Mouse (Mus musculus): ENCODE results near the gene Serpinb6c. TPM values are rescaled to one million over a fixed set of nuclear protein-coding genes. Genes with fewer than 3 reads are reported as not detected.
A peak's percentile ranks its signal among the peaks of the same experiment; 100 is the strongest.

Gene Serpinb6c
- total and polyA plus RNA-seq, 3 experiments, result not detected

DNA sequence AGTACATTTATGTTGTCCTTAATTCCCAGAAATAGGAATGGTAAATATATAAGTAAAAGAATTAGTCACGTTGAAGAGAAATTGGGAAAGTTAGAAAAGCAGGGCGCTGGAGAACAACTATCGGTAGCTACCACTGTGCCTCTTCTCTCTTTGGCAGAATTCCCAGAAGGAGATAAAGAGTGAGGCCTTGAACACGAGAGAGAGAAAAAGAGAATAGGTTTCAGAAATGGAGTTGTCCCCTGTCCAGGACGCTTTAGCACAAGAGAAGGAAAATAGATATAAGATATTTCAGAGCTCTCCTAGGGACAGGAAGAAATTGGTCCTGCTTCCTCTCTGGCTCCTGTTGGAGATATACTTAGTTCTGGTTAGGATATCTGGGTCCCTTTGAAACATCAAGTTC, 31.6 kb upstream of the Serpinb6c start (continued):
- no peak for TF ChIP-seq RCOR1 (IDR thresholded peaks at IDR 0.05; ENCODE audit: low read depth, low read length)
- TF ChIP-seq E2F4 (IDR thresholded peaks at IDR 0.05; ENCODE audit: borderline replicate concordance, low read depth, low read length), result no peak
- 0 out of 2 replicates have a peak, but pooled peaks have one; percentile 19 for TF ChIP-seq TBP (IDR thresholded peaks at IDR 0.05; ENCODE audit: low read depth, low read length)
- TF ChIP-seq RAD21 (IDR thresholded peaks at IDR 0.05; ENCODE audit: low read depth, low read length), result no peak
- 0 out of 2 replicates have a peak, but pooled peaks have one; percentile 25 for TF ChIP-seq MXI1 (IDR thresholded peaks at IDR 0.05; ENCODE audit: low read depth, low read length)
- no peak for TF ChIP-seq NRF1 (IDR thresholded peaks at IDR 0.05; ENCODE audit: insufficient read depth, low read depth, low read length, poor library complexity, severe bottlenecking)
- no peak for TF ChIP-seq USF2 (IDR thresholded peaks at IDR 0.05; ENCODE audit: borderline replicate concordance in 1 of 2, insufficient read depth in 1 of 2, low read depth in 1 of 2, low read length in 2 of 2)
- no peak for TF ChIP-seq GABPA (IDR thresholded peaks at IDR 0.05; ENCODE audit: low read depth, low read length)
- TF ChIP-seq SMC3 (IDR thresholded peaks at IDR 0.05; ENCODE audit: low read depth, low read length), result no peak
- no peak for TF ChIP-seq BHLHE40 (IDR thresholded peaks at IDR 0.05; ENCODE audit: borderline replicate concordance, low read depth, low read length)

DNA sequence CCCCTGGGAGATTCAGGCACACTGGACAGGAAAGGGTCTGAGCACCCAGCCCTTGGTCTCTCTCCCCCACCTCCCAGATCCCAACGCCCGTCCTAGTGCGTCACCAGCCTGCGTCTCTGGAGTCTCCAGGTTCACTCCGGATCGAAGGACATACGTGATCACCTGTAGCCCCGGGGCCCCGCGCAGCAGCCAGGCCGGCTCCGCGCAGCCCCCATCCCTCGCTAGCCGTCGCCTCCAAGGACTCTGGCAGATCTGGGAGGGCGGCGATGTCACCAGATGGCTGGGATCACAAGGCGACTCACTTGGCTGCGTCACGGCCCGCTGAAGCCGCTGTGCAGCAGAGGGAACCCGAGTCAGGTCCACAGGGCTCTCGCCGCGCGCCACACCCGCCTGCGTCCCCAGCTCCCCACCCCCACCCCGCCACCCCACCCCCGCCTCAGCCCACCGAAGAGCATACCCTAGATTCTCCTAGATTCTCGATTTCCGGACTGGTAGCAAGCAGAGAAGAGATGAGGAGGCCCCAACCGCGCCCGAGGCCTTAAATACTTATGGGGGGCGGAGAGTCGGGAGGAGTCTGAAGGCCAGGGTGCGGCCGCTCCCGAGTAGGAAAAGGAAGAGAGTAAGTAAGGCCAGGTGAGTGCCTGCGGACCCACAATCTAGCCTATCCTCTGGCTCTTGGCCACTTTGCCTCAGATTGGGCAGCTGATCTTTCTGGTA, 30.1 kb upstream of the Serpinb6c start:
- Histone ChIP-seq H3K27ac (ENCODE audit: control insufficient read depth, low read depth, low read length) (peak overlapping the region; percentile 54; the same call in 1 of the 2 replicates), H3K79me2 (ENCODE audit: control insufficient read depth, insufficient read depth, low read length, poor library complexity) (peaks cover 2% of the 10 kb centered on the region; the same call in 1 of the 2 replicates), H3K9me3 (replicated peaks; ENCODE audit: insufficient read depth, low read length) (no peaks in the 10 kb centered on the region), H3K36me3 (ENCODE audit: control insufficient read depth in 1 of 2, insufficient read depth in 2 of 2, low read length in 2 of 2) (peaks cover 0 to 6% of the 10 kb centered on the region in 2 experiments; a peak in 2 of 4 replicates), H3K27me3 (ENCODE audit: control insufficient read depth in 1 of 2, insufficient read depth in 2 of 2, low read length in 2 of 2) (no peaks in the 10 kb centered on the region), H3K4me3 (ENCODE audit: control insufficient read depth in 1 of 2, insufficient read depth in 1 of 2, low read depth in 2 of 2, low read length in 2 of 2) (peak overlapping the region; percentile 82 to 96), H3K4me1 (ENCODE audit: control insufficient read depth in 1 of 2, insufficient read depth in 2 of 2, low read length in 2 of 2) (peaks cover 0 to 4% of the 10 kb centered on the region in 2 experiments; a peak in 2 of 4 replicates), H3K9ac (ENCODE audit: control insufficient read depth, low read depth, low read length, poor library complexity, severe bottlenecking) (peak overlapping the region; percentile 81)
- TF ChIP-seq MXI1 (IDR thresholded peaks at IDR 0.05; ENCODE audit: low read depth, low read length) (0 out of 2 replicates have a peak, but pooled peaks have one; percentile 11), NELFE (IDR thresholded peaks at IDR 0.05; ENCODE audit: low read depth, low read length) (peak; percentile 41), RCOR1 (IDR thresholded peaks at IDR 0.05; ENCODE audit: low read depth, low read length) (no peak), HCFC1 (IDR thresholded peaks at IDR 0.05; ENCODE audit: low read depth, low read length) (peak; percentile 32; the same call in 1 of the 2 replicates), TBP (IDR thresholded peaks at IDR 0.05; ENCODE audit: low read depth, low read length) (peak; percentile 79), POLR2AphosphoS2 (IDR thresholded peaks at IDR 0.05; ENCODE audit: low read length) (no peak), POLR2A (IDR thresholded peaks at IDR 0.05; ENCODE audit: control insufficient read depth in 1 of 2, insufficient read depth in 1 of 2, low read depth in 1 of 2, low read length in 2 of 2, poor library complexity in 1 of 2) (peak; percentile 42 to 53; a peak in 1 of 4 replicates)
- peak; percentile 82 for DNase-seq (ENCODE audit: low read depth, low spot score)

DNA sequence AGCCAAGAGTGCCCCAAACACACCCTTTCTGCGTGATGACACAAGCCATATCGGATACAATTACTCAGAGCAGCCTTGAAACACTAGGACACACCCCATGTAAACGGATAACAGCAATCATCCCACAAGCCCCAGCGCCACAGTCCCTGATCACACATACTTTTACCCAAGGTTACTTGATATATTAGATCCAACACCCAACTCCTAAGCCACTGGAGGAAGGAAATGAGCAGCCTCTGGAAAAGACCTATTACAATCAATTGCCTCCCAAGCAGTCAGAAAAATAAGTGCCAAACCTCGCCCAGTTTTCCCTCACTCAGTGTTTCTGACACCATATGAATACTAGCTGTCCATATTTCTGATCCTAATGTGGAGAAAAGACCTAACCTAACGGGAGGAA, 29.2 kb upstream of the Serpinb6c start:
- H3K4me1 ChIP-seq (ENCODE audit: control insufficient read depth in 1 of 2, insufficient read depth in 2 of 2, low read length in 2 of 2), result peaks cover 0 to 4% of the 10 kb centered on the region in 2 experiments; a peak in 2 of 4 replicates
- peak; percentile 62 for DNase-seq (ENCODE audit: low read depth, low spot score)
- peak overlapping the region; percentile 82 to 96 for H3K4me3 ChIP-seq (ENCODE audit: control insufficient read depth in 1 of 2, insufficient read depth in 1 of 2, low read depth in 2 of 2, low read length in 2 of 2)
- peaks cover 0 to 6% of the 10 kb centered on the region in 2 experiments; a peak in 2 of 4 replicates for H3K36me3 ChIP-seq (ENCODE audit: control insufficient read depth in 1 of 2, insufficient read depth in 2 of 2, low read length in 2 of 2)
- no peak for TF ChIP-seq NRF1 (IDR thresholded peaks at IDR 0.05; ENCODE audit: insufficient read depth, low read depth, low read length, poor library complexity, severe bottlenecking)
- TF ChIP-seq EP300 (IDR thresholded peaks at IDR 0.05; ENCODE audit: low read depth in 1 of 2, low read length in 2 of 2), result 0 out of 4 replicates have a peak, but pooled peaks of 1 of the 2 experiments have one; percentile 31
- TF ChIP-seq MEF2A (IDR thresholded peaks at IDR 0.05; ENCODE audit: extremely low read depth, insufficient replicate concordance, low read depth, low read length, poor library complexity, severe bottlenecking), result no peak
- TF ChIP-seq USF1 (IDR thresholded peaks at IDR 0.05; ENCODE audit: low read depth, low read length), result no peak
- TF ChIP-seq NELFE (IDR thresholded peaks at IDR 0.05; ENCODE audit: low read depth, low read length), result no peak
- no peak for TF ChIP-seq ZKSCAN1 (IDR thresholded peaks at IDR 0.05; ENCODE audit: low read depth, low read length)
- TF ChIP-seq HCFC1 (IDR thresholded peaks at IDR 0.05; ENCODE audit: low read depth, low read length), result no peak
- peak; percentile 36; the same call in 1 of the 2 replicates for TF ChIP-seq ETS1 (IDR thresholded peaks at IDR 0.05; ENCODE audit: low read depth, low read length)
- 0 out of 2 replicates have a peak, but pooled peaks have one; percentile 7 for TF ChIP-seq TCF12 (IDR thresholded peaks at IDR 0.05; ENCODE audit: low read depth, low read length)
- peak overlapping the region; percentile 81 for H3K9ac ChIP-seq (ENCODE audit: control insufficient read depth, low read depth, low read length, poor library complexity, severe bottlenecking)
- H3K9me3 ChIP-seq (replicated peaks; ENCODE audit: insufficient read depth, low read length), result no peaks in the 10 kb centered on the region
- H3K79me2 ChIP-seq (ENCODE audit: control insufficient read depth, insufficient read depth, low read length, poor library complexity), result peaks cover 2% of the 10 kb centered on the region; the same call in 1 of the 2 replicates
- H3K27ac ChIP-seq (ENCODE audit: control insufficient read depth, low read depth, low read length), result peak overlapping the region; percentile 54
- H3K27me3 ChIP-seq (ENCODE audit: control insufficient read depth in 1 of 2, insufficient read depth in 2 of 2, low read length in 2 of 2), result no peaks in the 10 kb centered on the region

All from MEL (cell line).